Mouse (Mus musculus) lung, postnatal 0 days (tissue): ENCODE results near the gene Cass4.

ENCODE experiments used
- CTCF ChIP-seq: IDR thresholded peaks from 2 replicates; pipeline ENCODE4 v1.5.1; 2016; ENCODE audit warnings: antibody characterized with exemption, mild to moderate bottlenecking
- EP300 ChIP-seq: IDR thresholded peaks from 2 replicates; pipeline ENCODE4 v1.6.1; 2016; ENCODE audit warnings: antibody characterized with exemption, mild to moderate bottlenecking, control low read depth

DNA sequence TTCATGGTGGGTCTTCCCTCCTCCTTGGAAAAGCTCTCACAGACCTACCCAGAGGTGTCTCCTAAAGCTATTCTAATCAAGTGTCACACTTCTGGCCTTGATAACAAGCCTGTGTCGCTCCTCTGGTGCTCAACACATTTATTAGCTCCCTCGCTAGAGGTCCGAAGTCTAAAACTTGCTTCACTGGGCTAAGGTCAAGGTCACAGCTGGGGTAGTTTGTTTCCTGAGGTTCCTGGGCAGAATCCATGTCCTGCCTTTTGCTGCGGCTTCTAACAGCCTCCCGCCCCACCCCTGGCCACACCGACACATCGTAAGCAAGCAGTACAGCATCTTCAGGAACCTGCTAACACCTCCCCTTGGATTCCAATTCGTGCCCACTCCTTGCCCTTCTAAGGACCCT is 42.8 kb upstream of the Cass4 start:
- TF ChIP-seq CTCF = no peak
- no peak for TF ChIP-seq EP300
